Mouse (Mus musculus) kidney, adult 18-20 months (tissue): ENCODE data around the gene Atp8b4.
A peak's percentile ranks its signal among the peaks of the same experiment; 100 is the strongest.
"Not testable (repeated sequence)": the region's sequence is repeated elsewhere in the genome, so short reads cannot be mapped to it uniquely, and the experiment has no call there.

ENCODE experiments used
- DNase-seq: peaks from one replicate; pipeline ENCODE4 v3.0.0; 2021

Atp8b4 gene

DNA sequence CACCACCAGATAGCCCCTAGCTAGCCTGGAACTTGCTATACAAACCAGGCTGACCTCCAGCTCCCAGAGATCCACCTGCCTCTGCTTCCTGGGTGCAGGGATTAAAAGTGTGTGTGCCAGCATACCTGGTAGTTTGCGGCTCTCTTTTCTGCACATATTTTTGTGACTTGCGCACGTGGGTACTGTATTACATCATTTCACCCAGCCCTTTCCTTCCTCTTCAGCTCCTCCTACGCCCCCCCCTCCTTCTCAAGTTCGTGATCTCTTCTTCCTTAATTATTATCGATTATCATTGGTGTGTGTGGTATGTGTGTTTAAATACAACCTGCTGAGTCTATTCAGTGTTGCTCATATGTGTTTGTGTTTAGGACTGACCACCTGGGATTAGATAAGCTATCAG lies at the start of gene Atp8b4:
Gene Atp8b4 (minus strand): TSS at position 154 of the 400 bp plus-strand sequence.
- DNase-seq: no peak

DNA sequence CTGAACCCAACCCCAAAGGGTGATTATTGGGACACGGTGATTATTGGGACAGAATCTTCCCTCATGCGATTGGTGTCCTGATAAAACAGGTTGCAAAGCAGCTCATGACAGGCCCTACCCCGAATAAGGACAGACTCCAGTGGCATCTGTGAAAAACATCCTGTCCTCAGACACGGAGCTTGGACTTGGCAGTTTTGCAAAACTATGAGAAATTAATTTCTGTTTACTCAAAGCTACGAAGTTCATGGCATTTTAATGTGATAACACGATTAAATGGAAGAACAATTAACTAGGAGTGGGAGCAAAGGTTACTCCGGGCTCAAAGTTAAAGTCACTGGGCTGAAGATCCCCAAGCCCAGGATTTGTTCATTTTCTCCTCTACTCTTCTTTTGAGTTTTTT lies 49.2 kb upstream of the Atp8b4 start:
- no peak for DNase-seq

DNA sequence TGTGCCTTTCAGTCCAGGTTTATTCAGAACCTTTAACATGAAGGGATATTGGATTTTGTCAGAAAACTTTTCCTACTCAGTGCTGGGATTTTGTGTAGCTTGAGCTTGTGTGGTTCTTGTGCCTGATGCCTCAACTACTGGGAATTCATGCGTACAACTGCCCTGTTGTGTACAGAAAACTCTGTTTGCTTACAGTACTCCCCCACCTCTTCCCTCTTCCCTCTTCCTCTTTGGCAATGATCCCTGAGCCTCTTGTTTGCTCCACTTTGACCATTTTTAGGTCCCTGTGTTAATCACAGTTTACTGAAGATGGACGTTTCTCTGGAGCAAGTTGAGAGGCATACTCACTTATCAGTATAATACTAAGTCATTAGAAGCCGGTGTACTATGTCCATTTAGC lies 45.9 kb upstream of the Atp8b4 start:
- DNase-seq: no peak

DNA sequence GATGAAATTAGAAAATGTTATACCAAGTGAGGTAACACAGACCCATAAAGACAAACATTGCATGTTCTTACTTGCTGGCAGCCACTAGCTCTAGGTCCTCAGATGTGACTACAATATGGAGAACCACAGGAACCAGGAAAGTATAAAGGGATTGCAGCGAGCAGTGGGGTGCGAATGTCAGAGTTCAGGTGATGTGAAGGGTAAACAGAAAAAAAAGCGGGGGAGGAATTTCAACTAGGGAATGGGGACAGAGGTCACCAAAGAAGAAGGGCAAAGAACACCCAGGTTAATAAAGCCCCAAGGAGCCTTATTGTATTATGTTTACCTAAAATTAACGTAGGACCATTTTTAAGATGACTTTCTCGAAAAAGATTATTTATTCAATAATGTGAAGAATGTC lies 44.8 kb upstream of the Atp8b4 start:
- no peak for DNase-seq

DNA sequence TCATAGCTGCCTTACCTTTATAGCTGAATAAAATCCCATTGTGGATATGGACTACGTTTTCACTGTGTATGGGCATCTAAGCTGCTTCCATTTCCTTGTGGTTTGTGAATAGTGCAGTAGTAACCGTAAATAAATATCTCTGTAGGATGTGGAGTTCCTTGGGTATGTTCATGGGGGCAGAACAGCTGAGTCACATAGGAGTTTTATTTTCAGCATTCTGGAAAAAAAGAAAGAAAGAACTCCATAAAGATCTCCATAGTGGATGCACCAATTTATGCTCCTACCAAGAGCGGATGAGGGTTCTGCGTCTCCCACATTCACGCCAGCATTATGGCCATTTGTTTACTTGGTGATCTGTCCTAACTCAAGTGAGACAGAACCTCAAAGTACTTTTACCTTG lies 41.7 kb upstream of the Atp8b4 start:
- DNase-seq: no peak

DNA sequence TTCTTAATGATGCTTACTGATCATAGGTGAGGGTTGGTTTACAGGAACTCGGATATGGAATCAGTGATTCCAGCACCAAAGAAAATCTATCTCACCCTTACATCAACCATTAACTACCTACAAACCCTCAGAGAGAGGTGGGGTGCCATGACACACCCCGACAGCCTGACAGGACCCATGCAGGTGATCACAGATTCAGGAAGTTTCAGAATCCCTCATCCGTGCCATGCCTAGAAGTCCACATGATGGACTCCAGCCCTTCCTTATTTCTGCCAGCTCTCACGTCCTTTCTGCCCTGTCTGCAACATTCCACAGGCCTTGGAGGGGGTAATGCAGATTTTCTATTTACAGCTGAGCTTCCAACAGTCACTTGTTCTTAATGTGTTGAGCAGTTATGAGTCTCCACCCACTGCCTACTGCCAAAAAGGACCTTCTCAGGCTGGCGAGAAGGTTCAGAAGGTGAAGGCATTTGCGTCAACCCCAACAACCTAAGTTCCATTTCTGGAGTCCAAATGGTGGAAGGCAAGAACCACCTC lies 40.0 kb upstream of the Atp8b4 start:
- DNase-seq: peak; percentile 73

DNA sequence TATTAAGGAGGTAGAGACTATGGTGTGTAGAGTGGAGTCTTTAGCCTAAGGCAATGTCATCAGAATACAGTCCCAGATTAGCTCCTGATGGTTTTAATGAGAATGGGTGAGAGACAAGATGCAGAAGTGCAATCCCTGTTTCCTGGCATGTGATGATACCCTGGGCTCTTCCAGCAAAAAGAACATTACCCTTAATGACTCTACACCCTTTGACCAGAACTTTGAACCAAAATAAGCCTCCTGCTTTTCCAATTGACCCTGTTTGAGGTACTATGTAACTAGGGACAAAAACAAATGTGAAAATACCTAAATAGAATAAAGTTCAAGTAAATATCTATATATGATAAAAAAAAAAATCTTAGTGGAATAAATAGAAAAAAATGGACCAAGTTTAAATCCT lies 37.2 kb upstream of the Atp8b4 start:
- no peak for DNase-seq

DNA sequence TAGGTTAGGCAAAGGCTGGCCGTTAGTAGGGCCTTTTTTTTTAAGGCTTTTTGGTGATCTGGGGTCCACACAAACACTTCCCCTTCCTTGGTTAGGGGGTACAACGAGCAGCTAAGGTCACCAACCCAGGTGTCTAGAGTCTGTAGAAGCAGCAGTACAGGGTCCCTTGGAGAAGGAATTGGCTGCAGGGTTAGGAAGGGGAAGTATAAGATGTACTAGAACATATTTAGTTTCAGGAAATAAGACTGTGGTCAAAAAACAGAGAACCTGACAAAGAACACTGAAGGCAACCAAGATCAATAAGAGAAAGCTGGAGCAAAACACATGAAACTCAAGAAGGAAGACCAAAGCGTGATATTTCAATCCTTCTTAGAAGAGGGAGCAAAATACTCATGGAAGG lies 30.1 kb upstream of the Atp8b4 start:
- no peak for DNase-seq

DNA sequence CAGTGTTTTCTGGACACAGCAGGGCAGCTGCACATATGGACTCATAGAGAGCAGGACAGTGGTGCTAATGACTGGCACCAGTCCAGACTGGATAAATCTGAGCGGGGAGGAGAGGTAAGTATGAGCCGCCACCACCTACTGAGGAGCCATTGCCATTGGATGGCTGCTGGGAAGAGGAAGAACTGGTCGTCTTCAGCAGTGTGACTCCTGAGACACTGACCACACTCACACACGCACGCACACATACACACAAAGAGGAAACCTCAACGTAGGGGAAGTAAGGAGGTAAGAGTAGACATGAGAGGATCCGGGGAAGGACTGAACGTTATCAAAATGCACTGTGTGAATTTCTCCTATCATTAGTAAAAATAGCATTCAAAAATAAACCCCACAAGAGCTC lies 27.0 kb upstream of the Atp8b4 start:
- DNase-seq: no peak

DNA sequence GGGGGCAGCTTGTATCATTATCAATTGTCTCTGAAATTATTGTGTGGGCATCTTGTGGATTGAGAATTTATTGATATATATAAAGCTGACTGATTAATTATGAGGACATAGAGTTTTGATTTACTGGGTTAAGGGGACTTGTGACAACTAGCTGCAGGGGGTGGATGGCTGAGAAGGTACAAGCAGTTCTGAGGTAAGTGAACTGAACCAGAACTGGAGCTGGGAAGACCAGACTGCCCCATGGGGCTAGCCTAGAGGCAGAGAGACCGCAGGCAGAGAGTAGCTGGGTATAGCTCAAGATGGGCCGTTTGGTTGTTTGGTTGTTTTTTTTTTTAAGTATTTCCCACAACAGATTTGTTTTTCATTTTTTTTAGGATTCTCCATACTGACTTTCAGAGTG lies 23.8 kb upstream of the Atp8b4 start:
- DNase-seq: peak; percentile 21

DNA sequence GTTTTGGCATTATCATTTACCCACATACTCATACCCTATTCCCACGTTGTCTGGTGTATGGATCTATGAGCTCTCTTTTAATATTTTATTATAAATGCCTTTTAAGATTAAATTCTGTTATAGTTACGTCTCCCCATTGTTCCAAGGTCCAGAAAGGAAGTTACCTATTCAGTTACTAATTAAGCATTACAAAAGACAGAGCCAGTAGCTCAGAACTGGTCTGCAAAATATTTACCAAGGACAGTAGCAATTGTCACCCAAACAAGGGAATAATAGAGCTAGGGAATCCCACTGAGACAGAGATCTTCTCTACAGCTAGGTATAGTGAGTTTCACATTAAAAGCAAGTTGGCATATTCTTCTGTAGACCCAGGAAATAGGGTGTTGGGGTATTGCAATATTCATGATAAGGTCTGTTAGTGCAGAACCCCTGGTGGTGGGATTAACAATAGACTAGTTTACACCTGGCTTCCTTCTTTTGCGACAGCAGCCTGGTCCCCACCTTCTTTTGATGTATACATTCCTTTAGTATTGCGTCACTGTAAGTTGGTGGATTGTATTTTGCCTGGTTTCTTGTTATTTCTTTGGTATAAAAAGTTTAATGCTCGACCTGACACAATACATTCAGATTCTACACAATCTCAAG lies 22.7 kb upstream of the Atp8b4 start:
- not testable (repeated sequence) for DNase-seq

DNA sequence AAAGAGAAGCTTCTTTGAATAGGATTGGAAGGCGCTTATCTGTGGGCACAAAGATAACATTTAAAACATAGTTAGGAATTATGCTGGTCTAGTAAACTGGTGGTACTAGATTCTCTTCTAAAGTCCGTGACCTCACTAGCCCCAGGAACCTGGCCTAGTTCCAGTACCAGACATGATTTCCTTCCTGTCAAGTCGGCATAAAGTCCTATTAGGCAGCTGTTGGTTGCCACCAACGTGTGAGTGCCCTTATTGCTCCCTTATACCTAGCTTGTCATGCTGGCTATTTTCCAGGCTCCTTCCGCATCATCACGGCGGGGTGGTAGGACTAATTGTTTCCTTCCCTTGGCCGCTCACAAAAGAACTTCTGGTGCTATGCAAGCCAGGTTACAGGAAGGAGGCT lies 21.6 kb upstream of the Atp8b4 start:
- peak; percentile 64 for DNase-seq

DNA sequence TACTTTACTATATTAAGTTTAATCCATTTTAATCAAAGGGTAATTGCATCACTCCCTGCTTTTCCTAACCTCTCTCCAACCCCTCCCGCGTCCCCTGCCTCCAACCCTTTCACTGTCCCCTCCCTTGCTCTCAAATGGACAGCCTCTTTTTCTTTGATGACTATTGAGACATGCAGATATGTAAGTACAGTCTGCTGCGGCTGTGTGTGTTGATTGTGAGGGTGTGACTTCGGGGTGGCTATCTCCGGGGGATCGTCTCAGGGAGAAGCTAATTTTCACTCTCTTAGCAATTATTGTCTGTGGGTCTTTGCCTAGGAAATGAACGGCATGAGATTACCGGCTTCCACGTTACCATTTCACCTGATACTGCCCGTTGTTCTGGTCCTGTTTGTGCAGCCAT lies 21.0 kb upstream of the Atp8b4 start:
- DNase-seq: no peak

DNA sequence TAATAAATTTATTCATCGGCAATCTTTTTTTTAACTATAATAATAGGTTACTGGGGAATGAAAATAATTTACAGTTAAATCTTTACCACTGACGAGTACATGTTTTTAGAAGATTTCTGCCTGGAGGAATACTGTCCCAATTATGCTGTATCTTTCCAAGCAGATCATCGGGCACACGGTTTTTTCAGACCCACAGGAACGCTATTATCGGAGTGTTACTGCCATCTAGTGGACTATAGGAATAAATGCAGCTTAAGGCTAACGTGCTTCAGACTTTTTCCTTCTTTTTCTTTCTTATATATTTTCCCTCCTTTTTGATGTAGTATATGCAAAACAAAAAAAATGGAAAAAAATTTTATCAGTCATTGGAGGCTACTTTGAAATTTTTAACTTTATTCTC lies 20.4 kb upstream of the Atp8b4 start:
- no peak for DNase-seq

DNA sequence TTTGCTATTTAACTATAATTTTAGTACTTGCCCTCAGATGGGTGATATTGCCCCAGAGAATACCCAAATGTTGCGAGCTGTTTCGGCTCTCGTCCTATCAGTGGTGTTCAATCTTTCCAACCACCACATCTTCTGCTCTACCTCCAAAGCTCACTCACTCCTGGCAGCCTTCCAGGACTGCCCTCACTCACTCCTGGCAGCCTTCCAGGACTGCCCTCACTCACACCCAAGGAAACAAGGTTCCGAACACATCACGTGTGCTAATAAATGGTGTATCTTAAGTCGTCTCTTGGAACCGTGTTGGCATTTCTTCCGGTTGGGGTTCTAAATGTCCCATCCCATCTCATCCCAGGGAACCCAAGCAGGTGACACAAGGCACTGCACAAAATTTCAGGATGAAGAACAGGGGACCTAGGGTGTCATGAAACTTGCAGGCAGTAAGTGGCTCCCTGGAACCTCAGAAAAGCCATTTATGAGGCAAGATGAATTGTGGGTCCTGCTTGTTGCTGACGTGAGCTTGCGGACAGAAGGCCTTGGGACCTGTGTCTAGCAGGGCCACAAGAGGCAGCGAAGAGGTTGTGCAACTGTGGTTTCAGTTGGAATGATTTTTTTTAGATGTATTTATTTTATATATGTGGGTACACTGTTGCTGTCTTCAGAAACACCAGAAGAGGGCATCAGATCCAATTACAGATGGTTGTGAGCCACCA lies 19.6 kb upstream of the Atp8b4 start:
- peak; percentile 73 for DNase-seq

DNA sequence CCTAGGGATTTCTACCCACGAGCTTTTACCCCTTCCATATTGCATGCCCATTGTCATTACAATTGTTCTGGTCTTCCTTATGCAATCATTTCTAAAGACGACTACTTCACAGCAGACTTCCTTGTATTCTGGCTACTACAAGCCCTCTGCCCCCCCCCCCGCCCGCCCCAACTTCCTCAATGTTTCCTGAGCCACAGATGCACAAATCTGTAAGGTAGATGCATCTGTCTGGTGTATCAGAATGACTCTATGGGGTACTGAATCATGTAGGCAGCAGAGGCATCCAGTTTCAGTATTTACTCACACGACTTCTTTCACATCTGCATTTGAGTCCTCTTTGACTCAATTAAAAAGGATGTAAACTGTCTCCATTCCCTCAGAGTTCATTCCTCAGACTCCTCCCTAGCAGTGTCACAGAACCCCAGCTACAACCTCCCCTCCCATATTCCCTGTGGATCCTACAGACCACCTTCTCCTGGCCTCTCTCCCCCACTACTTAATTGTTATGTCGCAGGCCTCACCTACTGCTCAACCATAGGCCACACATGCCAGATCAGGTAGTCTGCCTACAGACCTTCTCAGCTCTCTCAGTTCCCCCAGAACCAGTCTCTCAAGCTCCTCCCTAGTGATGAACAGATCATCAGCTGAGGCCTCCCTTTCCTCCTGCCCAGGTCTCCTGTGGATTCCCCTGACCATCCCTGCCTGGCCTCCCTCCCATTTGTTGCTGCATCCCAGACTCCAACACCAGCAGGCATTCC lies 14.8 kb upstream of the Atp8b4 start:
- DNase-seq: no peak

DNA sequence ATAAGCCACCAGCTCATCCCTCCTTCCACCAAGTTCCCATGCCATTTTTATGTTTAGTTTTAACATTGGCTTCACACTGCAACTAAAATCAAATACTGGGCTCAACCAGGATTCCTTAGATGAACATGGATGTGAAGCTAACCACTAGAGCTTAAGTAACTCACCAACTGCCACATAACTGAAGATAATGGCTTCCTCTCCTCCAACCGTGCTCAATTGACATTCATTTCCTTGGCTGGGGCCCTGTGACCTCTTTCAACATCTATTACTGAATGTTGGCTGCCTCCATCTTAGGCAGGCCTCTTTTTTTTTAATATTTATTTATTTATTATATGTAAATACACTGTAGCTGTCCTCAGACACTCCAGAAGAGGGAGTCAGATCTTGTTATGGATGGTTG lies 7.8 kb upstream of the Atp8b4 start:
- no peak for DNase-seq

DNA sequence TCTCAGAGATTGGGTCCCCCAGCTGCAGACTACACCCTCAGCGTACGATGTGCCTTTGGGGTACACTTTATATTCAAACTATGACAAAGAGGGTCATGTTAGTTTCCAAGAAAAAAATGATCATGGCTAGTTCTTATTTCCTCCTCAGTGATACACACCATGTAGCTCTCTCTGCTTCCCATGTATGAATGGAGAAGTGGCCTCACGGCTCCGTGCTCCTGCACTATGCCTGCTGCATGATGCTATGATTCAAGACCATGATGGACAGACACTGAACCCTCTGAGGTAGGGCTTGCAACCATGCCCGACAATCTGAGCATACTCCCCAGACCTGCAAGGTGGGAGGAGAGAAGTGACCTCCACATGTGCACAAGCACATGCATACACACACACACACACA lies 7.0 kb upstream of the Atp8b4 start:
- DNase-seq: no peak

DNA sequence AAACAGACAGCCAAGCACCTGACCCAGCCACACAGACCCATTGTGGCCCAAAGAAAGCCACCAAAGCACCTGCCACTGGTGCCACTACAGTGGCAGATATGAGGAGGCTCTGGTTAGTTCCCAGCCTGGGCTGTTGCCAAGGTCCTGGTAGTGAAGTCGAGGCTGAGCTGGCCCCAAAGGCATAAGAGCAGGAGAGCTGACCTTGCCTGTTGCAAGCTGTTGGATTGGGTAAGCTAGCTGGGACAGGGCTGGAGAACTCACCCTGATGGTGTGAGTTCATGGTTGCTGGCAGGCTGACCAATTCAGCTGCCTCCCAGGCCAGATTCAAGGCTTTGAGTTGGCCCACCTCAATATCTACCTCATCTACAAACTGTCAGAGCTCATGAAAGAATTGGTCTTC lies 4.7 kb upstream of the Atp8b4 start:
- no peak for DNase-seq

DNA sequence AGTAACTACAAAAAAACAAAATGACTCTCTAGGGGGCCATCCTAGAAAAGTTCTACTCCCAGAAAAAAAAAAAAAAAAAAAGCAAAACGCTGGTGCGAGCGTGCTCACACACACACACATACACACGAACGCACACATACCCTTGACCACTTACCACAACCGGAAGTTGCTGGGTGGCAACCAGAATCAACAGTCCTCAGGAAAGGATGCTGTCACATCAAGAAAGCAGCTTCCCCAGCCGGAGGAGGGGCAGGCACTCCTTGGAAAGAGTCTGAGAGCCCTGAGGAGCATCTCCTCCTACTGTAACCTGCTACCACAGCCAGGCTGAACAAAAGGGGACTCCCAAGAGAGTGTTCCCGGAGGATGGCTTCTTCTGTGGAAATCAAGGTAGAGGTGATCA lies 744 bp downstream of the Atp8b4 start:
- DNase-seq: no peak

DNA sequence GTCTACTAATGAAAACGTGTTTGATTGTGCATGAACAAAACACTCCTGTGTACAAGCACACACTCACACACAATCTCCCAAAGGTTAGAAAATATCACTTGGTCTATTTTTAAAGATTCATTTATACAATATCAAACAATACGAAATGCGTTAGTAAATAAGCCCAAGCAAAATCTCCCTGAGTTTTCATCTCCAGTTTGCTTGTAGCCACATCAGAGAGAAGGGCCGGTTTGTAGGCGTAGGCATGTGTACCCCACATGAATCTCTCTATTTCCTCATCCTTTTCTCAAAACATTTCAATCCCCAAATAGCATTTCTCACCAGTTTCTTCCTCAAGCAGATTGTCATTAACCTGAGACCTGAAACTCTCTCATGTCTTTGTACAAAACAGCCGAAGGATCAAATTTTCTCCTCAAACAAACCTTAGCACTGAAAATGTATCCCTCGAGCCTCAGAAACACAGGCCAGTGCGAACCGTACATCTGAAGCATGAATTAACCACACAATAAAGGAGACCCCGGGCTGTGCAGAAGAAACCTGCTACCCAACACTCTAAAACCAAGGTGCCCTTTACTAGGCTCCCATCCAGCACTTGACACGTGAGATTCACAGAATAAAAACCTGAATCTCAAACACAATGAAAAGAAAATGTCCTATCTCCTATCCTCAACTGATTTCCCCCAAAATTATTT lies 1.6 kb downstream of the Atp8b4 start:
- DNase-seq: no peak

DNA sequence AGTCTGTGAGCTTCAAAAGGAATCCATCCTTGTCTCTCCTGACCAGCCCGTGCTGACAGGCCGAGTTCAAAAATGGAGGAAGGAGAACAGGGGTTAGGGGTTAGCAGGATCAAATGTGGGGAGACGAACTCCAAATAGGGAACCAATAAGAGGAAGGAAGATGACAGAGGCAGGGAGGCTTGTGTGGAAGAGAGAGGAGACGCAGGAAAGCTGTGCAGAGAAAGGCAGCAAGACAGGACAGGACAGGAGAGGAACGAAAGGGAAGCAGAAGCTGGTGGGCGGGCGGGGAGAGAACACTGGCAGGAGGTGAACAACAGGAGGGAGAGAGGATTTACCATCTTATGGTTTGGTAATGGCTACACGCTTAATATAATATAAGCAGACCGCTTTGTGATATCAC lies 3.6 kb downstream of the Atp8b4 start:
- DNase-seq: no peak
